Mouse (Mus musculus) small intestine, adult 2 months (tissue): ENCODE measurements at regions not wholly inside any gene's neighbourhood (a gene's known extent, or its start where the extent isn't known, plus 50 kb on each side); places are given as distances from the start of the nearest gene placed in this dataset.

ENCODE experiments used
- H3K27ac ChIP-seq: fragments of 200-500 bp; 2 replicates; pipeline ENCODE4 v1.5.1; 2012; ENCODE audit warnings: low read depth, low read length, control low read depth, inconsistent platforms; ENCODE audit not compliant: insufficient read depth
- H3K27me3 ChIP-seq: fragments of 200-500 bp; 2 replicates; pipeline ENCODE4 v1.6.1; 2012; ENCODE audit warnings: mild to moderate bottlenecking, moderate library complexity, low read length, inconsistent platforms; ENCODE audit not compliant: control insufficient read depth, insufficient read depth
- H3K36me3 ChIP-seq: fragments of 200-500 bp; 2 replicates; pipeline ENCODE4 v1.6.1; 2012; ENCODE audit warnings: mild to moderate bottlenecking, low read length, control low read depth, inconsistent platforms; ENCODE audit not compliant: control insufficient read depth, insufficient read depth
- H3K4me1 ChIP-seq: fragments of 200-500 bp; 2 replicates; pipeline ENCODE4 v1.6.1; 2012; ENCODE audit warnings: low read length, inconsistent platforms, mixed read lengths; ENCODE audit not compliant: control insufficient read depth, insufficient read depth, insufficient read length
- H3K4me3 ChIP-seq: fragments of 200-500 bp; 2 replicates; pipeline ENCODE4 v1.5.1; 2012; ENCODE audit warnings: low read depth, mild to moderate bottlenecking, control low read depth, inconsistent platforms, low read length, moderate library complexity
- CTCF ChIP-seq: fragments of 200-500 bp; IDR thresholded peaks from 2 replicates; pipeline ENCODE4 v1.5.1; 2012; ENCODE audit warnings: low read depth, mild to moderate bottlenecking, control low read depth, inconsistent platforms, low read length, moderate library complexity, mixed read lengths; ENCODE audit not compliant: insufficient replicate concordance, insufficient read length; ENCODE audit errors: extremely low read depth
- POLR2A ChIP-seq: fragments of 200-500 bp; IDR thresholded peaks from 2 replicates; pipeline ENCODE4 v1.6.1; 2012; ENCODE audit warnings: low read depth, mild to moderate bottlenecking, control low read depth, inconsistent platforms, low read length, moderate library complexity
- WGBS: fragments of 180-500 bp; shearing (Covaris S2); methylation state at CpG from one replicate; pipeline ENCODE4 v1.1.7; 2018; 5-methylcytosine and 5-hydroxymethylcytosine counted together

GRCm38 (mm10) chr9:122064937-122065673 is 52.0 kb upstream of the Snrk start:
- Histone ChIP-seq H3K4me1 (peaks cover 21% of the 10 kb centered on the region; the same call in 1 of the 2 replicates), H3K27ac (0 out of 2 replicates have a peak overlapping the region, but pooled peaks have one; percentile 16), H3K36me3 (no peaks in the 10 kb centered on the region), H3K27me3 (no peaks in the 10 kb centered on the region), H3K4me3 (no peak overlapping the region)
- TF ChIP-seq CTCF, result no peak
- no peak for TF ChIP-seq POLR2A
- WGBS, result 79% methylated on average over 13 of the region's 13 CpGs

- Histone ChIP-seq H3K4me1 (peaks cover 11% of the 10 kb centered on the region; the same call in 1 of the 2 replicates), H3K27me3 (no peaks in the 10 kb centered on the region), H3K4me3 (no peak overlapping the region), H3K36me3 (no peaks in the 10 kb centered on the region), H3K27ac (no peak overlapping the region)
- TF ChIP-seq POLR2A (no peak), CTCF (no peak)
- WGBS, result 77% methylated on average over 5 of the region's 5 CpGs
Observed at GRCm38 (mm10) chr9:122055820-122056550, 59.1 kb upstream of the Pomgnt2 start.

- H3K27me3 ChIP-seq, result no peaks in the 10 kb centered on the region
- H3K27ac ChIP-seq, result peak overlapping the region; percentile 60; the same call in 1 of the 2 replicates
- no peaks in the 10 kb centered on the region for H3K36me3 ChIP-seq
- no peak for TF ChIP-seq POLR2A
- no peak for TF ChIP-seq CTCF
- H3K4me1 ChIP-seq, result peaks cover 8% of the 10 kb centered on the region; the same call in 1 of the 2 replicates
- WGBS, result 74% methylated on average over 7 of the region's 7 CpGs
- H3K4me3 ChIP-seq, result no peak overlapping the region
Observed at GRCm38 (mm10) chr9:122051716-122052115, 54.8 kb upstream of the Pomgnt2 start.

GRCm38 (mm10) chr9:122051096-122051495 is 54.2 kb upstream of the Pomgnt2 start:
- Histone ChIP-seq H3K4me1 (peaks cover 8% of the 10 kb centered on the region; the same call in 1 of the 2 replicates), H3K27me3 (no peaks in the 10 kb centered on the region), H3K27ac (peak overlapping the region; percentile 60), H3K36me3 (no peaks in the 10 kb centered on the region), H3K4me3 (no peak overlapping the region)
- TF ChIP-seq POLR2A (no peak; the same call in 1 of the 2 replicates), CTCF (no peak)
- WGBS, result 28% methylated on average over 6 of the region's 6 CpGs

- Histone ChIP-seq H3K36me3 (no peaks in the 10 kb centered on the region), H3K4me1 (peaks cover 8% of the 10 kb centered on the region; the same call in 1 of the 2 replicates), H3K27me3 (no peaks in the 10 kb centered on the region), H3K4me3 (no peak overlapping the region), H3K27ac (no peak overlapping the region)
- TF ChIP-seq CTCF, result no peak
- TF ChIP-seq POLR2A, result no peak
- 64% methylated on average over 5 of the region's 5 CpGs for WGBS
Observed at GRCm38 (mm10) chr9:122048999-122049398, 52.1 kb upstream of the Pomgnt2 start.

GRCm38 (mm10) chr9:122047962-122048625 is 51.2 kb upstream of the Pomgnt2 start:
- H3K4me3 ChIP-seq, result no peak overlapping the region
- 75% methylated on average over 8 of the region's 8 CpGs for WGBS
- no peak overlapping the region for H3K27ac ChIP-seq
- H3K36me3 ChIP-seq, result no peaks in the 10 kb centered on the region
- TF ChIP-seq POLR2A (no peak), CTCF (no peak)
- H3K4me1 ChIP-seq, result peaks cover 8% of the 10 kb centered on the region; the same call in 1 of the 2 replicates
- no peaks in the 10 kb centered on the region for H3K27me3 ChIP-seq
